Mouse (Mus musculus) lung, adult 2 months (tissue): ENCODE data around the gene Tesk1.

Source experiments
- CTCF ChIP-seq: fragments of 200-500 bp; IDR thresholded peaks from 2 replicates; pipeline ENCODE4 v1.5.1; 2011; ENCODE audit warnings: mild to moderate bottlenecking, low read length, control low read depth; ENCODE audit not compliant: insufficient read depth
- POLR2A ChIP-seq: fragments of 200-500 bp; IDR thresholded peaks from 2 replicates; pipeline ENCODE4 v1.6.1; 2011; ENCODE audit warnings: low read depth, mild to moderate bottlenecking, control low read depth, low read length, borderline replicate concordance; ENCODE audit errors: extremely low read depth

DNA sequence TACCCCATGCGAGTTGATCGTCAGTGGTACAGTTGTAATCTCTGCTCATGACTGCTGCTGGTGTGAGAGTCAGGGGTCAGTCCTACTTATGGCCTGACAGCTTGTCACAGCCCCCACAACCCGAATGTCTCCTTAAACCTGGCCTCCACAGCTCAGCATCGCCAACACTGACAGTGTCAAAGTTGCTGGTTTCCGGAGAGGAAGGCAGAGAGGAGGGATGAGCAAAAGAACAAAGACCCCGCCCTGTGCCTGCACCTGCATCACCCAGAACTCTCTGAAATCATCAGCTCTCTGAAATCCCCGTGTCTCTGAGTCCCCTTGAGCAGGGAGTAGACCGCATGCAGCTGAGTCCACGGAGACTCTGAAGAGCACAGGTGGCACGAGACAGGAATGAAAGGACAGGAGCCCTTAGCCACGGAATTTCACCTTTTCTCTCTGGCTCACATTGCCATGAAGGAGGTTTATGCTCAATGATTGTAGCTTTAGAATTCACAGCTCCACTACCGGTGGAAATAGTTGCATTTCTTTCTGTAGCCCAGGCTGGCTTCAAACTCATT is 41.9 kb downstream of the Tesk1 start, which contains the start of gene Sit1:
- TF ChIP-seq CTCF (no peak), POLR2A (no peak)
